Mouse (Mus musculus) small intestine, adult 2 months (tissue): Measurements from ENCODE around the gene Acap2.

Source experiments
- CTCF ChIP-seq: fragments of 200-500 bp; IDR thresholded peaks from 2 replicates; pipeline ENCODE4 v1.5.1; 2012; ENCODE audit warnings: low read depth, mild to moderate bottlenecking, control low read depth, inconsistent platforms, low read length, moderate library complexity, mixed read lengths; ENCODE audit not compliant: insufficient replicate concordance, insufficient read length; ENCODE audit errors: extremely low read depth
- POLR2A ChIP-seq: fragments of 200-500 bp; IDR thresholded peaks from 2 replicates; pipeline ENCODE4 v1.6.1; 2012; ENCODE audit warnings: low read depth, mild to moderate bottlenecking, control low read depth, inconsistent platforms, low read length, moderate library complexity

- TF ChIP-seq CTCF (no peak), POLR2A (no peak)
Measured at GRCm38 (mm10) chr16:31165907-31166306, 35.1 kb downstream of the Acap2 start.
